Mouse (Mus musculus) T-helper 17 cell (primary cell): Measurements from ENCODE around the gene Immp1l.

Experiments used
- in situ Hi-C, 2 experiments: fragments of 300-600 bp; cut with MboI, MseI; formaldehyde crosslinking; loops; 1 replicate in 1 of 2; 2 replicates in 1 of 2; pipeline ENCODE4 v1.15.1; 2025; ENCODE audit warnings: high pct_unique_total_duplicates in 2 of 2

The Immp1l gene

GRCm38 (mm10) chr2:105903896-105904756, at the start of gene Immp1l, which contains the start of gene Elp4:
Gene Immp1l (plus strand): TSS chr2:105904638.
Gene Elp4 (minus strand): TSS chr2:105904564.
- in situ Hi-C loops = loop anchor here in 1 of 2 experiments (10.0 kb wide), 2 partner anchors 101 to 1071 kb away; partner anchors contain the start of genes Arl14ep and Dnajc24

- in situ Hi-C loops = no loop called here
These were observed 49.7 kb upstream of the Immp1l start for GRCm38 (mm10) chr2:105854740-105855139.

DNA sequence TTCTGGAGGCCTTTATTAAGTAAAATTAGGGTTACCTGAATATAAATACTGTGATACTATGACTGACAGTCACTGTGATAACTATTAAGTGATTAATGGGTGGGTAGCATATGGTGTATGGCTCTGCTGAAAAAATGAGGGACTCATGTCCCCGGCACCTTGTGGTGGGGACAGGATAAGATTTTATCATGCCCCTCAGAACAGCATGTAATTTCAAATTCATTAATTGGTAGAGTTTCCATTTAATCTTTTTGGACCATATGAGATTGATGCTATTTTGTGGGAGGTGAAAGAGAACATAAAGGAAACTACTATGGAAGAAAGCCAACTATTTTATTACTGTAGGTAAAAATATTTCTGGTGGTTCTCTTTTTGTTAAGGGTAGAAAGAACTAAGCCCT, 31.0 kb upstream of the Immp1l start:
- in situ Hi-C loops = no loop called here

GRCm38 (mm10) chr2:105890816-105891215, 13.6 kb upstream of the Immp1l start:
- in situ Hi-C loops = no loop called here

DNA sequence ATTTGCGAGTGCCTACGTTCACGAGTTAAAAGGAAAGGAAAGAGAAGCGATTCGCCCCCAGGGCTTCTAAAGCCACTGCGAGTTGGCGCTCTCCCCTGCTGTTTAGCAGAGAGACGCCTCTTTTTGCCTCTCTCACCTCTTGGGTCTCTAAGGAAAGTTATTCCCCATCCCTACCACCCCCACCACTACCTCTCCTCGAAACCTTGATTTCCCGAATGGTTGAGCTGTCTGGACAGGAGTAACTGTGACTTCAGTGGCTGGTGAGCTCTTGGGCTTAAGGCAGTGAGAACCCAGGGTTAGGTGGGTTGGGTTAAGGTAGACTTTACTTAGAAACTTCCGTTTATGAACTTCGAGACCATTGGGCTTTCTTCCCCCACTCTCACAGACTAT, 314 bp downstream of the Immp1l start:
- in situ Hi-C loops = loop anchor here in 1 of 2 experiments (5.0 to 10.0 kb wide), 3 partner anchors 100 to 1070 kb away; partner anchors contain the start of genes Arl14ep and Dnajc24

DNA sequence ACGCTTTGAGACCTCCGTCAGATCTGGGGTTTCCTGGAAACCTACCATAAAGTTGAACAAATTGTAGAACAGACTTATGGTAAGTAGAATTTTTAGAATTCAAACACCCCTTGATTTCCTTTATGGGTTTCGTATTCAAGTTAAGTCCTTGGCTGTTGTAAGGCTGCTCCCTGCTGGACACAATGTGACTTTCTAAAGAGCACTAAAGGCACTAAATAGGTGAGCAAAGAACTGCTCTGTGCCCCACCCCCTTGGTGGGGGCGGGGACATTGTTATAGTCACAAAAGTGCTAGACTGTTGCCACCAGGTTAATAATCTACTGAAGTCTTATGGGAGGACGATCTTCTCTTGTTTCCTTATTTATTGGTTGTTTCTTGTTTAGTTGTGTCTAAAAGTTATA, 3.9 kb downstream of the Immp1l start:
- in situ Hi-C loops = loop anchor here in 1 of 2 experiments (5.0 to 10.0 kb wide), 3 partner anchors 96 to 1066 kb away; partner anchors contain the start of genes Arl14ep and Dnajc24

GRCm38 (mm10) chr2:105910611-105911010, 6.2 kb downstream of the Immp1l start:
- in situ Hi-C loops = no loop called here

GRCm38 (mm10) chr2:105913655-105914366, 9.4 kb downstream of the Immp1l start:
- in situ Hi-C loops = no loop called here

DNA sequence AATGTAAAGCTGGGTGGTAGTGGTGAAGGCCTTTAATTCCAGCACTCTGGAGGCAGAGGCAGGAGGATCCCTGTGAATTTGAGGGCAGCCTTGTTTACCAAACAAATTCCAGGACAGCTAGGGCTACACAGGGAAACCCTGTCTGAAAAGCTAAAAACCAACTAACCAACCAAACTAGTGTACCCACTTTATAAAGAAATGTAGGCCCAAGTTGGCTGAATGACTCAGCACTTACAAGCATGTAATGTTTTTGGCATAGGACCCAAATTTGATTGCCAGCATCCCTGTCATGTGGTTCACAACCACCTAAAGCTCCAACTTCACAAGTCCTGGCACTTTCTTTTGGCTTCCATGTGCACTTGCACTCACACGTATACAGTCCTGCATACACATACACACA, 12.2 kb downstream of the Immp1l start:
- in situ Hi-C loops = loop anchor here in 1 of 2 experiments (5.0 kb wide), 1 partner anchor 51 kb away; no protein-coding TSS in a partner anchor

GRCm38 (mm10) chr2:105917623-105918346, 13.3 kb downstream of the Immp1l start:
- in situ Hi-C loops = loop anchor here in 1 of 2 experiments (5.0 kb wide), 1 partner anchor 50 kb away; no protein-coding TSS in a partner anchor

GRCm38 (mm10) chr2:105950131-105950530, 45.7 kb downstream of the Immp1l start:
- in situ Hi-C loops = no loop called here

GRCm38 (mm10) chr2:105951350-105951940, 47.0 kb downstream of the Immp1l start:
- in situ Hi-C loops = no loop called here

DNA sequence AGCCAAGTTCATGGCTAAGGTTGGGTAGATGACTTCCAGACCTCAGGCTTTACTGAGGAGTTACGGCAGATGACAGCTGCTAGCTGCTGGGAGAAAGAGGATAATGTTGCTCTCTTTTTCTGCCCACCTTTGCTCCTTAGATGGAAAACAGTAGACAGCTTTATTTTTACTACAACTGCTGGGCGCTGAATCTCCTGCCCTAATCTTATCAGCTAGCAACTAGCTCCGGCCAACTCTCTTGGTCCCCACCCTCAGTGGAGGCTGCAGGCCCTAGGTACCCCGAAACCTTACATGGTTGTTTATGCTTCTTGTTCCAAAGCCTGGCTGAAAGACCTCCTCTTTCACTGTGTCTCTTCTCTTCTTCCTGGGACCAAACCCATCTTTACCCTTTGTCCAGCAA, 49.4 kb downstream of the Immp1l start:
- in situ Hi-C loops = no loop called here

- in situ Hi-C loops = no loop called here
These were observed 59.0 kb downstream of the Immp1l start for GRCm38 (mm10) chr2:105963447-105963846.

DNA sequence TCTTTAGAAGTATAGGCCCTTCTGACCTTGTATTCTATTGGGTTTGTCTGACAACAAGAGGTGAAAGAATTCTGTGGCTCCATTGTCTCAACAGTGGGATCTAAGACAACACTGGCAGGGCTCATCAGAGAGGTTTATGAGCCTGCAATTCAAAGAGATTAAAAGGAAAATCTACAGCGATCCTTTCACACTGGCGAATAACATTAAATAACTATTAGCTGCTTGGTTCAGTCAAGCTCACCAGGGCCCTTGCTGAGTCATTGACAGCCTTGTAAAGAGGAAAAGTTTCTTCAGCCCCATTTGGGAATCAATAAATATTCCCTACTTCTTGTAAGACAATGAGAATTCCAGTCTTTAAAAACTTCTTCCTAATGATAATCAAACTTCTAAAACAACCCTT, 69.5 kb downstream of the Immp1l start:
- in situ Hi-C loops = no loop called here

- in situ Hi-C loops = no loop called here
These were observed 73.6 kb downstream of the Immp1l start for GRCm38 (mm10) chr2:105978065-105978464.

DNA sequence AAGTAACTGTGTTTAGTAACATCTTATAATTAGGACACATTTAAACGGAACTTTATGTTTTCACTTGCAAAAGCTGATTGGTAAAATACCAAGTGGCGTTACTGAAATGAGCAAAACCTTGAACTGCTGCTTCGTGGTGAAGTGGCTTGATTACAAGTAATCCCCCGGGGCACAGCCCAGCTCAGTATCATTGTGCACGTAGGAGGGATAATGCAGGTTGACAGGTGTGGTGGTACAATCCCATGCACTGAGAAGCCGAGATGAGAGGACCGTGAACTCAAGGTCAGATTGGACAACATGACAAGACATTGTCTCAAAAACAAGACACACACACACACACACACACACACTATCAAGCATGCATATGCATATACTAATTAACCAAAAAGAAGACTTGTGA, 80.8 kb downstream of the Immp1l start:
- in situ Hi-C loops = no loop called here

DNA sequence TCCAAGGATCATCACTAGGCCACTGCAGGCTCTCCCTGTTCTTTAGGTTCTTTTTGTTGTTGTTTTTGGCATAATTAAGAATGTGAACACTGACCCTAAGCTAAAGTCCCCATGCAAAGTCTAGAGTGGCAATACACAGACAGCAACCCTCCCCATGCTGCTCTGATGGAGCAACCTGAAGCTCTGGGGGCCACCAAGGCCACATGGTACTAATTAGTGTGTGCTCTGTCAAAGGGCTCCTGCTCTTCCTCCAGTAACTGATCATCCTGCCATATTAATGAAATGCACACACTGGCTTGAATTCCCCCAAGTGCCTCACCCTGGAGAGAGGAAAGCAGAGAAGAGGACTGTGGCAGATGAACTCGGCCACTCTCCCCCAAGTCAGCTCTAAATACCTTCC, 82.7 kb downstream of the Immp1l start:
- in situ Hi-C loops = no loop called here

DNA sequence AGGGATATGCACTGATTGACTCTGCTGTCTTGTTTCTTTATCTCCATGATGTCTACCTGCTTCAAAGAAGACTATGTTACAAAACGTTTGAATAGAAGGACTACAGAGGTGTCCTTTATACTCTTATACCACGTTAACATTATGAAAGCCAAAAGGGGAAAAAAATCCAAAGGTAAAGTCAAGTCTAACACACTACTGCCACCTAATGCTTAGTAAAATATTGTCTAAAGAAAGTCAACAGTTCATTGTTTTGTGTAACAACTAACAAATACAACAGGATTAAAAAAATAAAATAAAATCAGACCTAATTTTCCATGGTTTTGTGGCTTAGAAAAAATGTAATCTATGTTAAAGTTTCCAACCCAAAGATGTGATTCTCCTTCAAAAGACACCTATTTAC, 83.6 kb downstream of the Immp1l start:
- in situ Hi-C loops = no loop called here

GRCm38 (mm10) chr2:106002835-106003739, 98.6 kb downstream of the Immp1l start, which contains the start of gene Dnajc24:
Gene Dnajc24 (minus strand): TSS chr2:106003549.
- in situ Hi-C loops = loop anchor here (5.0 to 10.0 kb wide), 2 partner anchors 98 to 601 kb away; partner anchors contain the start of genes Elp4 (in 1 of the 2) and Immp1l (in 1 of the 2)
